29 mouse cellular contexts compared by ENCODE assay signal in genomic region chr2:6493886-6494285, GRCm38 (mm10).
DNase-seq lines count a peak whose midpoint lies in the region; ATAC-seq lines count a peak whose summit lies in the region.
"Had no signal": no experiment of that assay in that cellular context is flagged by ENCODE, and none has a peak within 500 bp of the region (broad histone marks: within the 10 kb centered on the region; RNA-seq: fewer than 3 reads in every experiment).

No protein-coding gene starts in this region.

- no peak overlapping the region for H3K9ac ChIP-seq in heart, embryonic 11.5 days (ENCODE audit: low read depth, low read length)
- H3K9ac ChIP-seq in neural tube, embryonic 14.5 days (replicated peaks; ENCODE audit: low read depth, low read length) = no peak overlapping the region
- H3K9ac ChIP-seq: embryonic facial prominence, embryonic 13.5 days; forebrain, postnatal 0 days; heart, embryonic 12.5 days; heart, embryonic 15.5 days; hindbrain, embryonic 15.5 days; intestine, embryonic 15.5 days had no signal

- no peak overlapping the region for H3K4me3 ChIP-seq in heart, embryonic 11.5 days (ENCODE audit: low read depth, low read length)
- no peak overlapping the region for H3K4me3 ChIP-seq in neural tube, embryonic 14.5 days (ENCODE audit: low read depth, low read length)
- H3K4me3 ChIP-seq: embryonic facial prominence, embryonic 10.5 days; embryonic facial prominence, embryonic 13.5 days; erythroblast, embryonic 14.5 days; heart, embryonic 12.5 days; heart, embryonic 15.5 days; hindbrain, embryonic 15.5 days; intestine, embryonic 15.5 days had no signal

- H3K4me1 ChIP-seq in heart, embryonic 11.5 days (ENCODE audit: control insufficient read depth, insufficient read depth, low read length) = no peaks in the 10 kb centered on the region
- no peaks in the 10 kb centered on the region for H3K4me1 ChIP-seq in neural tube, embryonic 14.5 days (ENCODE audit: control insufficient read depth, insufficient read depth, low read length)
- H3K4me1 ChIP-seq: heart, embryonic 15.5 days; hindbrain, embryonic 15.5 days; intestine, embryonic 15.5 days had no signal

- 0 out of 2 replicates have a peak, but pooled peaks cover 3% of the 10 kb centered on the region for H3K9me3 ChIP-seq in heart, embryonic 11.5 days (replicated peaks; ENCODE audit: control insufficient read depth, low read length)
- H3K9me3 ChIP-seq in neural tube, embryonic 14.5 days (ENCODE audit: control insufficient read depth, low read length) = no peaks in the 10 kb centered on the region
- H3K9me3 ChIP-seq: embryonic facial prominence, embryonic 10.5 days; embryonic facial prominence, embryonic 13.5 days; heart, embryonic 15.5 days; hindbrain, embryonic 15.5 days; intestine, embryonic 15.5 days had no signal

- no peak overlapping the region for H3K4me2 ChIP-seq in heart, embryonic 11.5 days
- H3K4me2 ChIP-seq in neural tube, embryonic 14.5 days (ENCODE audit: low read depth, low read length) = no peak overlapping the region
- H3K4me2 ChIP-seq: embryonic facial prominence, embryonic 13.5 days; heart, embryonic 12.5 days; heart, embryonic 15.5 days; hindbrain, embryonic 15.5 days; intestine, embryonic 15.5 days had no signal

- 70% methylated on average over 5 of the region's 5 CpGs for WGBS in heart, embryonic 11.5 days (ENCODE audit: insufficient replicate concordance)
- WGBS in neural tube, embryonic 14.5 days = 83% methylated on average over 5 of the region's 5 CpGs

- peak; percentile 78 for DNase-seq in heart, adult 11 months
- DNase-seq in neural tube, embryonic 10.5 days (ENCODE audit: extremely low spot score, low spot score) = no peak
- no peak for DNase-seq in spleen, postnatal 14 days (ENCODE audit: low spot score in 2 of 2)
- DNase-seq in gastrocnemius, postnatal 4 days (ENCODE audit: low spot score in 2 of 2) = no peak
- DNase-seq: adrenal gland, adult 2 months; adrenal gland, postnatal 14 days; cerebellum, adult 11 months; cerebellum, adult 2 months; cerebellum, adult 9-11 months; cerebellum, postnatal 25 days; embryo, embryonic 11 days; forebrain, postnatal 0 days; gastrocnemius, postnatal 25 days; heart, adult 18-20 months; heart, postnatal 10 days; heart, postnatal 36 days; kidney, adult 11 months had no signal

- no peaks in the 10 kb centered on the region for H3K36me3 ChIP-seq in heart, embryonic 11.5 days (ENCODE audit: control insufficient read depth, insufficient read depth, low read length)
- H3K36me3 ChIP-seq in neural tube, embryonic 14.5 days (ENCODE audit: control insufficient read depth, insufficient read depth, low read length) = no peaks in the 10 kb centered on the region
- H3K36me3 ChIP-seq: embryonic facial prominence, embryonic 10.5 days; embryonic facial prominence, embryonic 13.5 days; heart, embryonic 12.5 days; heart, embryonic 15.5 days; hindbrain, embryonic 15.5 days; intestine, embryonic 15.5 days had no signal

- H3K27ac ChIP-seq in heart, embryonic 11.5 days (ENCODE audit: low read depth, low read length) = no peak overlapping the region
- no peak overlapping the region for H3K27ac ChIP-seq in neural tube, embryonic 14.5 days (ENCODE audit: low read depth, low read length)
- H3K27ac ChIP-seq: embryonic facial prominence, embryonic 10.5 days; embryonic facial prominence, embryonic 13.5 days; heart, embryonic 15.5 days; hindbrain, embryonic 15.5 days; intestine, embryonic 15.5 days had no signal

- no peaks in the 10 kb centered on the region for H3K27me3 ChIP-seq in heart, embryonic 11.5 days (ENCODE audit: control insufficient read depth, insufficient read depth, low read length)
- no peaks in the 10 kb centered on the region for H3K27me3 ChIP-seq in neural tube, embryonic 14.5 days (ENCODE audit: control insufficient read depth, insufficient read depth, low read length)
- H3K27me3 ChIP-seq: embryonic facial prominence, embryonic 13.5 days; heart, embryonic 12.5 days; heart, embryonic 15.5 days; hindbrain, embryonic 15.5 days; intestine, embryonic 15.5 days had no signal

- no peak for ATAC-seq in heart, embryonic 11.5 days (replicated peaks; ENCODE audit: insufficient number of reproducible peaks, low FRiP score, low TSS enrichment)
- ATAC-seq in neural tube, embryonic 14.5 days (ENCODE audit: low read depth) = peak; percentile 10; the same call in 1 of the 2 replicates
- peak; percentile 62 to 79; a peak in 3 of 4 replicates for ATAC-seq in hematopoietic stem cell, adult 5-6 weeks (replicated peaks in 1 of 2; ENCODE audit: insufficient read depth in 1 of 2, low FRiP score in 2 of 2, low TSS enrichment in 1 of 2, low read depth in 1 of 2, poor library complexity in 2 of 2, severe bottlenecking in 2 of 2)
- ATAC-seq: CD4-positive, CD25-positive, alpha-beta regulatory T cell, adult 4 months; forebrain, embryonic 14.5 days; forebrain, postnatal 0 days; intestine, embryonic 15.5 days had no signal
